Mouse (Mus musculus) kidney, embryonic 15.5 days (tissue): ENCODE measurements around the gene Tbcc. TPM values are rescaled to one million over a fixed set of nuclear protein-coding genes. Genes with fewer than 3 reads are reported as not detected.
A peak's percentile ranks its signal among the peaks of the same experiment; 100 is the strongest.

Experiments used
- ATAC-seq: fragments of 200-750 bp; cut with Nextera tagmentation; replicated peaks from 2 replicates; pipeline ENCODE4 v1.8.0; 2017; ENCODE audit warnings: moderate TSS enrichment; ENCODE audit not compliant: low FRiP score
- H3K27ac ChIP-seq: fragments of 300-500 bp; sonication (generic); 2 replicates; pipeline ENCODE4 v1.5.1; 2015; ENCODE audit warnings: mild to moderate bottlenecking, inconsistent platforms
- H3K27me3 ChIP-seq: fragments of 300-500 bp; sonication (generic); 2 replicates; pipeline ENCODE4 v1.6.1; 2015; ENCODE audit warnings: inconsistent platforms
- H3K36me3 ChIP-seq: fragments of 300-500 bp; sonication (generic); 2 replicates; pipeline ENCODE4 v1.6.1; 2015; ENCODE audit warnings: inconsistent platforms
- H3K4me1 ChIP-seq: fragments of 300-500 bp; sonication (generic); 2 replicates; pipeline ENCODE4 v1.6.1; 2015; ENCODE audit warnings: inconsistent platforms
- H3K4me2 ChIP-seq: fragments of 300-500 bp; sonication (generic); 2 replicates; pipeline ENCODE4 v1.6.1; 2015; ENCODE audit warnings: moderate library complexity, mild to moderate bottlenecking, inconsistent platforms
- H3K4me3 ChIP-seq: fragments of 300-500 bp; sonication (generic); replicated peaks from 2 replicates; pipeline ENCODE4 v1.5.1; 2015; ENCODE audit warnings: mild to moderate bottlenecking, inconsistent platforms
- H3K9ac ChIP-seq: fragments of 300-500 bp; sonication (generic); 2 replicates; pipeline ENCODE4 v1.6.1; 2015; ENCODE audit warnings: mild to moderate bottlenecking, inconsistent platforms
- H3K9me3 ChIP-seq: fragments of 300-500 bp; sonication (generic); replicated peaks from 2 replicates; pipeline ENCODE4 v1.6.1; 2016; ENCODE audit warnings: inconsistent platforms
- WGBS: fragments of 180-500 bp; shearing (Covaris S2); methylation state at CpG from one replicate; pipeline ENCODE4 v1.1.7; 2015; ENCODE audit warnings: mixed read lengths; 5-methylcytosine and 5-hydroxymethylcytosine counted together
- polyA plus RNA-seq: library from polyadenylated mRNA; unstranded; fragments of >200 nt; fragmentation: Nextera tagmentation; extraction: Ambion mirVana; gene quantifications from 2 replicates; pipeline ENCODE4 v1.2.1, GENCODE M21; 2015

Gene Tbcc
- polyA plus RNA-seq, 1 experiment from 2014 or later = 59.3 TPM

- Histone ChIP-seq H3K27me3 (no peaks in the 10 kb centered on the region), H3K4me1 (peaks cover 14% of the 10 kb centered on the region), H3K4me2 (no peak overlapping the region), H3K9me3 (no peaks in the 10 kb centered on the region), H3K36me3 (no peaks in the 10 kb centered on the region), H3K9ac (no peak overlapping the region), H3K27ac (0 out of 2 replicates have a peak overlapping the region, but pooled peaks have one; percentile 9), H3K4me3 (no peak overlapping the region)
- ATAC-seq = no peak
- 30% methylated on average over 10 of the region's 10 CpGs for WGBS
Measured at GRCm38 (mm10) chr17:46874133-46874532, 16.4 kb upstream of the Tbcc start.

- Histone ChIP-seq H3K9ac (no peak overlapping the region), H3K36me3 (no peaks in the 10 kb centered on the region), H3K4me2 (no peak overlapping the region), H3K4me1 (peaks cover 22% of the 10 kb centered on the region), H3K27ac (no peak overlapping the region), H3K9me3 (no peaks in the 10 kb centered on the region), H3K4me3 (no peak overlapping the region), H3K27me3 (no peaks in the 10 kb centered on the region)
- 76% methylated on average over 3 of the region's 3 CpGs for WGBS
- ATAC-seq = no peak
Measured at GRCm38 (mm10) chr17:46875626-46876025, 14.9 kb upstream of the Tbcc start.

DNA sequence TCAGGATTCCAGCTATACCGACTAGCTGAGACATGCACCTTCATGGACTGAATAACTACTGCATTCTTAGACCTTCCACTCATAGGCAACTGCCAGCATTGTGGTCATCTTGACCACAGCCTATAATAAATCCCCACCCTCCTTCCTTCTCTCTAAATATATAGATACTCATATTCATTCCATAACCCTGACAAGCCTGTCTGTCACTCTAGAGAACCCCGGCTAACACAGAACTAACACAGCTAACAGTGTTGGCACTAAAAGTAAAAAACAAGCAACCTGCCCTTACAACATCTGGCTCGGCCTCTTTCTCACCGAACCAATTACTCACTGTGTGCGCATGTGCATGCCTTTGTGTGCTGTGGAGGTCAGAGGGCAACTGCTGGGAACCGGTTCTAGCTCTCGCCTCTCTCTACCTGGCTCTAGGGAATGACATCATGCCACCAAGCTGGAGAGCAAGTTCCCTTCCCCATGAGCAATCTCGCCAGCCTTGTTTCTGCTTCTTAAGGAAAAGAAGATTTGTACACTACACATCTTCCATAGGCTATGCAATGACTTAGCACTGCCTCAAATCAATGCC is 14.0 kb upstream of the Tbcc start:
- Histone ChIP-seq H3K27ac (0 out of 2 replicates have a peak overlapping the region, but pooled peaks have one; percentile 2), H3K27me3 (no peaks in the 10 kb centered on the region), H3K9ac (no peak overlapping the region), H3K9me3 (no peaks in the 10 kb centered on the region), H3K4me1 (peaks cover 22% of the 10 kb centered on the region), H3K36me3 (no peaks in the 10 kb centered on the region), H3K4me3 (no peak overlapping the region), H3K4me2 (no peak overlapping the region)
- no peak for ATAC-seq
- 63% methylated on average over 8 of the region's 8 CpGs for WGBS

DNA sequence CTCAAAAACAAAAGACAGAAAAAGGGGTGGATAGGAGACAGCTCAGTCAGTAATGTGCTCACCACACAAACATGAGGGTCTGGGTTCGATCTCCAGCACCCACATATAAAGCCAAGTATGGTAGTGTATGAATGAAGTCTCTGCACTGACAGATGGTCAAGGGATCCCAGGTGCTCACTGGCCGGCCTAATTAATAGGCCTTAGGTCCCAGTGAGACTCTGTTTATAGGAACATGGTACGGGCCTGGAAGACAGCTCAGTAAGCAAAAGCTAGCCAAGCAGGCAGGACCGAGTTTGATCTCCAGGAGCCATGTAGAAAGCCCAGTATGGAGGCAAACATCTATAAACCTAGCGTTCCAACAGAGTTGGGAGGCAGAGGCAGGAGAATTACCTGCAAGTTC is 13.4 kb upstream of the Tbcc start:
- Histone ChIP-seq H3K4me1 (peaks cover 28% of the 10 kb centered on the region), H3K4me2 (no peak overlapping the region), H3K9ac (no peak overlapping the region), H3K9me3 (no peaks in the 10 kb centered on the region), H3K4me3 (no peak overlapping the region), H3K27me3 (no peaks in the 10 kb centered on the region), H3K27ac (0 out of 2 replicates have a peak overlapping the region, but pooled peaks have one; percentile 2), H3K36me3 (no peaks in the 10 kb centered on the region)
- 92% methylated on average over 5 of the region's 5 CpGs for WGBS
- no peak for ATAC-seq

GRCm38 (mm10) chr17:46879841-46880311 is 10.6 kb upstream of the Tbcc start:
- no peak for ATAC-seq
- peaks cover 34% of the 10 kb centered on the region for H3K4me1 ChIP-seq
- H3K36me3 ChIP-seq = no peaks in the 10 kb centered on the region
- no peak overlapping the region for H3K4me3 ChIP-seq
- no peak overlapping the region for H3K4me2 ChIP-seq
- 0 out of 2 replicates have a peak overlapping the region, but pooled peaks have one; percentile 37 for H3K27ac ChIP-seq
- 18% methylated on average over 14 of the region's 14 CpGs for WGBS
- H3K9me3 ChIP-seq = no peaks in the 10 kb centered on the region
- H3K9ac ChIP-seq = no peak overlapping the region
- H3K27me3 ChIP-seq = no peaks in the 10 kb centered on the region

DNA sequence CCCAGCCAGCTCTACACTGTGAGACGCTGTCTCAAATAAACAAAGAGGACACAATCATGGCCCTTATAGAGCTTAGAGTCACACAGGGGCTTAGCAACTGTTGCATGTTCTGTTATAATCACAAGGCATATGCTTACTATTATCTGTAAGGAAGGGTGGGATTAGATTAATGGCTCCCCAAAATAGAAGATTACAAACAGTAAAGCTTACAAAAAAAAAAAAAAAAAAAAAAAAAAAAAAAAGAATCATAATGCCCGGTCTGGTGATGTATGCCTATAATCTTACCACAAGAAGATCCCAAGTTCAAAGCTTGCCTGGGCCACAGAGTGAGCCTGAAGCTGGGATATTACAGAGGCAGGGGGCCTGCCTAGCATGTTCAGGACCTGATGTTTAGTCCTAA is 10.2 kb upstream of the Tbcc start:
- H3K9ac ChIP-seq = no peak overlapping the region
- H3K27ac ChIP-seq = 0 out of 2 replicates have a peak overlapping the region, but pooled peaks have one; percentile 37
- WGBS = 81% methylated on average over 2 of the region's 2 CpGs
- H3K4me1 ChIP-seq = peaks cover 34% of the 10 kb centered on the region
- H3K4me3 ChIP-seq = no peak overlapping the region
- H3K4me2 ChIP-seq = no peak overlapping the region
- no peaks in the 10 kb centered on the region for H3K36me3 ChIP-seq
- ATAC-seq = no peak
- H3K9me3 ChIP-seq = no peaks in the 10 kb centered on the region
- H3K27me3 ChIP-seq = no peaks in the 10 kb centered on the region

DNA sequence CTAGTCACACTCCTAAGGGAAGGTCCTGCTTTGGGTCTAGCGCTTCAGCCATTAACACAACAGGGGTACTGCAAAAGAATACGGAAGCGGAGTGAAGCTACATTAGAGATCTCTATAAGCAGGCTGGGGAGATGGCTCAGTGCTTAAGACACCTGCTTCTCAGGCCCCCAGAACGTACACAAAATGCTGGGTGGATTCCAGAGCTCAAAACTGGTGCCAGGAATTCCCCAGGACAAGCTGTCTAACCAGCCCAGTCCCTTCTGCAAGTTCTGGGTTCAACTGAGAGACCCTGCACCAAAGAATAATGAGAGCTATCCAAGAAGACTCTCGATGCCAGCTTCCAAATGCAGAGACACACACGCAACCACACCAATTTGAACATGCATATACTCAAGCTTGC is 8.8 kb upstream of the Tbcc start:
- no peak overlapping the region for H3K27ac ChIP-seq
- H3K4me3 ChIP-seq = no peak overlapping the region
- no peak overlapping the region for H3K4me2 ChIP-seq
- peaks cover 42% of the 10 kb centered on the region for H3K4me1 ChIP-seq
- 85% methylated on average over 6 of the region's 6 CpGs for WGBS
- H3K9me3 ChIP-seq = no peaks in the 10 kb centered on the region
- H3K9ac ChIP-seq = no peak overlapping the region
- no peaks in the 10 kb centered on the region for H3K36me3 ChIP-seq
- no peaks in the 10 kb centered on the region for H3K27me3 ChIP-seq
- ATAC-seq = no peak

DNA sequence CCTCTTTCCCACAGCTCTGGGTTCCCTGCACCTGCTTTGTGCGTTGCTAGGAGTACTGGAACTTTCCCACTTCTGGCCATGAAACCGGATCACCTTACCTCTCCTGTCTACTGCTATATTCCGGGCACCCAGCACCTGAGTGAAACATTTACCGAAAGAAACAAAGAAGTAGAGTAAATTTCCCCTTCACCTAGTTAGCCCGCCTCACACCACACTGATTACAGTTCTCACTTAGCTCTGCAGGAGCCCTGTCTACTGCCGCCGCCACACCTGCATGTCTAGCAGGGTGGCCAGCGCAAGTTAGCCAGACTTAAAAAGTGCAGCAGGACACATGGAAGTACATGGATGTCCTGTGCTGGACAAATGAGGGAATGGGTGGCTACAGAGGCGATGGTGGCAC is 7.4 kb upstream of the Tbcc start:
- 77% methylated on average over 9 of the region's 9 CpGs for WGBS
- Histone ChIP-seq H3K27me3 (no peaks in the 10 kb centered on the region), H3K9ac (peak overlapping the region; percentile 8; the same call in 1 of the 2 replicates), H3K36me3 (no peaks in the 10 kb centered on the region), H3K4me2 (no peak overlapping the region), H3K9me3 (no peaks in the 10 kb centered on the region), H3K27ac (peak overlapping the region; percentile 81), H3K4me3 (no peak overlapping the region), H3K4me1 (peaks cover 40% of the 10 kb centered on the region)
- ATAC-seq = peak; percentile 40; the same call in 1 of the 2 replicates

GRCm38 (mm10) chr17:46884766-46885165 is 5.7 kb upstream of the Tbcc start:
- WGBS = 96% methylated on average over 6 of the region's 6 CpGs
- no peak for ATAC-seq
- Histone ChIP-seq H3K4me1 (peaks cover 46% of the 10 kb centered on the region), H3K9me3 (no peaks in the 10 kb centered on the region), H3K4me3 (no peak overlapping the region), H3K9ac (no peak overlapping the region), H3K27me3 (no peaks in the 10 kb centered on the region), H3K36me3 (no peaks in the 10 kb centered on the region), H3K27ac (no peak overlapping the region), H3K4me2 (no peak overlapping the region)

- no peak overlapping the region for H3K9ac ChIP-seq
- ATAC-seq = no peak
- WGBS = 81% methylated on average over 11 of the region's 11 CpGs
- no peak overlapping the region for H3K4me2 ChIP-seq
- no peaks in the 10 kb centered on the region for H3K36me3 ChIP-seq
- H3K4me3 ChIP-seq = no peak overlapping the region
- H3K9me3 ChIP-seq = no peaks in the 10 kb centered on the region
- peaks cover 41% of the 10 kb centered on the region for H3K4me1 ChIP-seq
- H3K27ac ChIP-seq = no peak overlapping the region
- no peaks in the 10 kb centered on the region for H3K27me3 ChIP-seq
Measured at GRCm38 (mm10) chr17:46885218-46885909, 5.1 kb upstream of the Tbcc start.

- no peaks in the 10 kb centered on the region for H3K36me3 ChIP-seq
- ATAC-seq = no peak
- peaks cover 41% of the 10 kb centered on the region for H3K4me1 ChIP-seq
- no peaks in the 10 kb centered on the region for H3K27me3 ChIP-seq
- no peak overlapping the region for H3K4me2 ChIP-seq
- H3K9me3 ChIP-seq = no peaks in the 10 kb centered on the region
- H3K4me3 ChIP-seq = no peak overlapping the region
- H3K9ac ChIP-seq = no peak overlapping the region
- WGBS = 55% methylated on average over 17 of the region's 17 CpGs
- H3K27ac ChIP-seq = no peak overlapping the region
Measured at GRCm38 (mm10) chr17:46885910-46886643, 4.4 kb upstream of the Tbcc start.
